Mouse (Mus musculus) kidney, postnatal 4 days (tissue): ENCODE measurements at regions not wholly inside any gene's neighbourhood (a gene's known extent, or its start where the extent isn't known, plus 50 kb on each side); places are given as distances from the start of the nearest gene placed in this dataset.

Experiments used
- DNase-seq, 2 experiments: peaks; one replicate each; pipeline ENCODE4 v3.0.0; 2021; ENCODE audit warnings: mixed read lengths in 2 of 2

- no peak for DNase-seq
Observed at GRCm38 (mm10) chr10:38458975-38459374, 362.6 kb downstream of the Rfpl4b start.

GRCm38 (mm10) chr10:38458424-38458823, 363.2 kb downstream of the Rfpl4b start:
- no peak for DNase-seq

GRCm38 (mm10) chr10:38456786-38457185, 364.8 kb downstream of the Rfpl4b start:
- DNase-seq, result no peak

- no peak for DNase-seq
Observed at GRCm38 (mm10) chr10:38449263-38449662, 372.3 kb downstream of the Rfpl4b start.

DNA sequence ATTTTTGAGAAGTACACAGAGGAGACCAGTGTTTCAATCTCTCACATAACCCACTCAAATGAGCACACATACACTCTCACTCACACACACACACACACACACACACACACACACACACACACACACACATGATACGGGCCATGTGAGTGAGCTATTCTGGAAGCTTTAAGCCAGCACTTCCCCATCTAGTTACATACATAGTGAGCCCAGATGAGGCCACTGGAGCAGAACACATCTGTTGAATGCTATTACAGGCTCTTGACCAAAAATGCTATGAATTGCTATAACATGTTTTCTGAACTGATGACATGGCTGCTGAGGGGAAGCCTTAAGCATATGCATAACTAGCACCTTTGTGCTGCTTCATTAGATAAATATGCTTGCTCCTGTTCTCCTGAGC, 373.9 kb downstream of the Rfpl4b start:
- no peak for DNase-seq

- DNase-seq, result no peak
Observed at GRCm38 (mm10) chr10:38447256-38447655, 374.3 kb downstream of the Rfpl4b start.

DNA sequence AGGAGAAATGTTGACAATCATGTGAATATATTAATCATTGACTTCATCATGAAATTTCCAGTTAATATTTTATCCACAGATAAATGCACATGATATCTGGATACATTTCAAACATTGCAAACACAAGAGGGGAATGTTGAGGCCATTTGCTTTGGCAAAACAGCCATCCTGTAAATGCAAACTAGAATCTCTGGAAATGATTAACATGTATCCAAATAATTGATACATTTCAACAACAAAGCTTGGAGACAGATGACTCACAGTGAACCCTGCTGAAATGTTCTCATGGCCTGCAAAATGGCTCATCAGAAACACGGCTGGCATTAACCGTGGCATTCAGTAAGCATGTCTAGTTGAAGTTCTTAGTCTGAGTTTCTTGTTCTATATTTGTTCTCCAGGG, 382.3 kb downstream of the Rfpl4b start:
- DNase-seq, result no peak

DNA sequence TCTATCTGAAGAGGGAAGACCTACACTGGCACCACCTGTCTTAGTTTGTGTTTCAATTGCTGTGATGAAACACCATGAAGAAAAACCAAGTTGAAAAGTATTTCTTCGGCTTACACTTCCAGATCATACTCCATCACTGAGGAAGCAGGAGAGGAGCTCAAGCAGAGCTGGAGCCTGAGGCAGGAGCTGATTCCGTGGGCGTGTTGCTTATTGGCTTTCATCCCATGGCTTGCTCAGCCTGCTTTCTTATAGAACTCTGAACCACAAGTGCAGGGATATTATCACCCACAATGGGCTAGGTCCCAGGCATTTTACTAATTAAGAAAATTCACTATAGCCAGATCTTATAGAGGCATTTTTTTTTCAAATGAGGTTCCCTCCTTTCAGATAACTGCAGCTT, 384.7 kb downstream of the Rfpl4b start:
- DNase-seq, result no peak

DNA sequence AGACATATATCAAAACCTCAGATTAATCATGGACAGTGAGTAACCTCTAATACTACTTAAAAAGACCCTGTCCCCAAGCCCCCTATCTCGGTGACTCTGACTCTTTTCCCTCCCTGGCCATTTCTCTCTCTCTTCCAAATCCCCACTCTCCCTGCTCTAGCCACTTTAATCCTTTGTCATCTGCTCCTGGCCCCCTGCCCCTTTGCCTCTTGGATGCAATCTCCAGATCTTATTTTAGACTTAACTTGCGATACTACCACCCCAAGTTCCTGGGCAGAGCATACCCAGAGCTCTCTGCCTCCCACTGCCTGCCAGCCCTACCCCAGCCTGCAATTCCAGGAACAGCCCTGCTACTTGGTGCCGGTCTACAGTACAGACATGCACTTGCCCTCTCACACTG, 400.0 kb downstream of the Rfpl4b start:
- no peak for DNase-seq

GRCm38 (mm10) chr10:38419771-38420170, 401.8 kb downstream of the Rfpl4b start:
- DNase-seq, result no peak

DNA sequence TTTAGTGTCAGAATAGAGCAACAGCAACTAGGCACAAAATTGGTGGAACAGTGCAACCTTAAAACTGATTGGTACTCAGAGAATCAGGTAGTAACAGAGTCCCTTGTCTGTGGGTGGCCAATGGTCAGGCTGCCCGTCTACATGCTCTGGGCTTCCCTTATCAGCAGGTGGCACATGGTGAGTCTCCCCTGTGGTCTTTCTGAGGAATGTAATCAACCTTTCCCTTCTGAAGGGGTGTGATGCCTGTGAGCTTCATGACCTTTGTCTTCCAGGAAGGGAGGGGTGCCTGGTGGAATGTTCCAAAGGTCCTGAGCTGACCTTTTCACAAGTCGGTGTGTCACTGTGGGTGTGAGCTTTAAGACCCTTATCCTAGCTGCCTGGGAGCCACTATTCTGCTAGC, 438.4 kb downstream of the Rfpl4b start:
- DNase-seq, result peak in 1 of 2 experiments; percentile 1

DNA sequence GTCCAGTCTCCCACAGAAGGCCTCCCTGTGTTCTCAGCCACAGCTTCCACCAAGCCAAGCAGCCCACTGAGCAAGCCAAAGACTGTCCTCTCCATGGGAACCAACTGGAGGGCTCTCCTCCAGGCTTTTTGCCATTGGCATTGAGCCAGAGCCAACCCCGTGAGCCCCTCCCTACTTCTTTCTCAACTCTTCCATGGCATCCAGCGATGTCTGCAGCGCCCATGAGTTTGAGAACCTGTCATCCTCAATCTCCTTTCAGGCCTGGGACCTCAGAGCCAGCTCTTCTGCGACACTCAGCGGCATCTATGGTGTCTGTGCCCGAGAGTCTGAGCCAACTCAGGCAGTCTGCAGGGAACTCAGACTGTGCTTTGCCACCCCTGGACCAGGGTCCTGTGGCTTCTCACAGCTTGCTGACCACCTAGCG, 439.7 kb downstream of the Rfpl4b start:
- DNase-seq, result peak in 1 of 2 experiments; percentile 1

GRCm38 (mm10) chr10:38380388-38380787, 441.2 kb downstream of the Rfpl4b start:
- DNase-seq, result no peak

DNA sequence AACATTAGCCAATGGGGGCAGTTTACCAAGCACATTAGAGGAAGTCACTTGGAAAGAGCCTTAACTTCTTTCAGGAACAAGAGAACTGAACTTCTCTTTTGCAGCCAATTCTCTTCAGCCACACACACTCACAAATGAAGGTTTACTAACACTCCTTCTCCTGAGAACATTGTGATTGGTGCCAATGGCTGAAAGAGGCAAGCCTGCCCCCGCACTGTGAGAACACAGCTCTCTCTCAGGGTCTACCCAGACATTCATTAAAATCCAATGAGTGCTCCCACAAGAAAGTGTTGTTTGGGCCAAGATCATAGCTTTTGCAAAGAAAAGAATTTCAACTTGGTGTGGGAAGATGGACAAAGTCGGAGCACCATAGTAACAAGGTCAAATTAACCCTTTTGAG, 454.8 kb downstream of the Rfpl4b start:
- DNase-seq, result no peak

- no peak for DNase-seq
Observed at GRCm38 (mm10) chr10:38364876-38365275, 456.7 kb downstream of the Rfpl4b start.

DNA sequence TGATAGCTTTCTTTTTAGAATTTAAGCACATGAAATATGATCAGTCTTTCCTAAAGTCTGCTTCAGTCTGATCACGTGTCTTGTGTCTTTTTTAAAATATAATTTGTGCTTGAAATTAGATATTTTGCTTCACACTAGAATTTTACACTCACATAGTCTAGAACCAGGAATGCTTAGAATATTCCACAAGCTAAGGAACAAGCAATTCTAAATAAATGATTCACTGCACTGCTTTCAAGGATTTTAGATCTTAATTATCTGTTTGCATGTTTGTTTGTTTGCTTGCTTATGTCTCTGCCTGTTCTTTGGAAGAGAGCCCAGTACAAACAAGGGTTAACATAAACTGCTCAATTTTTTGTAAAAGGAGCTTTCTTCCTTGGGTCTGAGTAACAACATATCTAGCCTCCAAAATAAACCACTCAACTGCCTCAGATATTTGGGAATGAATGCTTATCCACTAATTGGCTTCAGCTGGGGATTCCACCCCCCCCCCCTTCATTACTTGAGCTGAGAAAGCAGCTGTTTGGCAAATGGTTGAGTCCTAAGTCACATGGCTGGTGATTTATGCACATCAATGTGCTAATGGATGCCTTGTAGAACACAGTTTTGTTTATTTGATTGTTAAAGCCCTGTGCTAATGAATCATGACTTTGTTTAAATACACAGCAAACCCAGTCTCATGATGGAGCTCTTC, 463.9 kb downstream of the Rfpl4b start:
- DNase-seq, result peak; percentile 40 to 55

GRCm38 (mm10) chr10:38353973-38354372, 467.6 kb downstream of the Rfpl4b start:
- peak; percentile 1 to 5 for DNase-seq

GRCm38 (mm10) chr10:38353526-38353925, 468.1 kb downstream of the Rfpl4b start:
- DNase-seq, result peak; percentile 18 to 36

- peak; percentile 8 to 22 for DNase-seq
Observed at GRCm38 (mm10) chr10:38347029-38347428, 474.6 kb downstream of the Rfpl4b start.

GRCm38 (mm10) chr10:38340406-38341175, 481.0 kb downstream of the Rfpl4b start:
- DNase-seq, result no peak

DNA sequence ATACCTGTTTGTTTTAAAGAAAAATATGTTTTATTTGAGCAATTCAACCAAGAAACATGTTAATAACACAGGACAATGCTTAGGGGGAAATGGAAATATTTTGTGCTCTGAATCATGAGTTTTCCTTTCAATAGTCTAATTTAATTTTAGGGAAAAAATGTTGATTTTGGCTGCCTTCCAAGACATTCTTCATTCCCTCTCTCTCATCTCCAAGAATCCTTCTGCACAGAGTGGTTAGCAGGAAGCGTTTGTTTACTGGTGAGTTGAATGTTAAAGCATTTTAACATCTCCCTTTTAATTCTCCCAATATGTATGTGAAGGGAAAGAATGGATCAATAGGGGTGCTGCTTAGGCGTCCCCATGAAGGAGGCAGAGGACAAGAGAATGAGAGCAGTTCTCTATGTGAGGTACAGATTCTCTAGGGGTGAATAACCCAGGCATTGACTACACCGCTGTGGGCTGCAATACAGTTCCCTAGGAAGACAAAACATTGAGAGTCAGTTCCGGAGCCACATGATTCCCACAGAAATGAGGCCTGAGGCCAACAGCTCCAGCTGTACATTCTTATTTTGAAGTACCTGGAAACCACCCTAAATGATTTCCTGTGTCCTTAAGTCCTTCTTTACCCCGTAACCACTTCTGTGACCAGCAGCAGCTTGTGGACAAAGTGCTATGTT, 512.7 kb downstream of the Rfpl4b start:
- peak; percentile 10 to 16 for DNase-seq

DNA sequence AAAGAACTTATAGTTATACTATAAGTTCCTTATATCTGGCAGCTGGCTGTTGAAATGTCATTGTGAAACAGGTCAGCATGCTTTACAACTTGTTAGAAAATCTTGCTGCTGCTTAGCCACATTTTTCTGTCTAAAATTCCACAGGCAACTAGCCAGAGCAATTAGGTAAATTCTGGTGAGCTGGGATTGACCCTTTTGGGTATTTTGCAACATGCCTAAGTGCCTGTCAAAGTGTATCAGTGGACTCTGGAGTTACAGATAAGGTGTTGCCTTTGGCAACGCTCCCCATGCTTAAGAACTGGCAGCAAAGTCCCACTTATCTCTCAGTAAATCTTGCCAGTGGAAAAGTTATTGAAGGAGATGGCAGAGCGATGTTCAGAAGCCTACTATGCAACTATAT, 525.9 kb downstream of the Rfpl4b start:
- DNase-seq, result no peak

DNA sequence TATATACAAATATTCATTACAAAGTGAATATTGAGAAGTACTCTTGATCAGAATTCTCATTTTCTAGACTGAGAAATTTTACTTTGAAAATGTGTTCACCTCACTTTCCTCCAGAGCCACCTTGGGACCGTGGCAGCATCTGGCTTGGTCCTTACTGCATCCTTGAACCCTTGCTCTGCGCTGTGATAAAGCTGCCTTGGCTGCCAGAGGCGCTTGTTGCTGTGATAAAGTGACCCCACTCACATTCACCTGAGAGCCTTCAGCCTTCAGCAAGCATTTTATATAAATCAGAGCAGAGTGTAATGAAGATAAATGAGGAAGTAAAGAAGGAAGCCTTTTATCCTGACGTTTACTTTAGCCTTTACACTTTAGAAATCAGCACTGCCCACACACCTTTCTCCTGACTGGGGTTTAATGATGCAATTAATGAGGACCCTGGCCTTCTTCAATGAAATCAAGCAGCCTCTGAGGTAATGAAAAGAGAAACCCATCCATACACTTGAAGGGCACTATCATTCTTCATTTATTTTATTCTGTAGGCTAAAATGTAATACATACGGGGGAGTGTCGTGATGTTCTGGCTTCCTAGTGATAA, 532.8 kb downstream of the Rfpl4b start:
- no peak for DNase-seq
